Mouse (Mus musculus) thymus, postnatal 10 days (tissue): ENCODE data around the gene Msl2.

Experiments used
- DNase-seq, 2 experiments: peaks; one replicate each; pipeline ENCODE4 v3.0.0; 2021; ENCODE audit warnings: low spot score in 2 of 2

Msl2 gene

GRCm38 (mm10) chr9:101073987-101074331 lies at the start of gene Msl2:
Gene Msl2 (plus strand): TSS chr9:101074101.
- DNase-seq: no peak

- peak in 1 of 2 experiments; percentile 5 for DNase-seq
Observed at GRCm38 (mm10) chr9:101033761-101034447, 40.0 kb upstream of the Msl2 start.

- DNase-seq: peak; percentile 94 to 95
Observed at GRCm38 (mm10) chr9:101034448-101035098, 39.3 kb upstream of the Msl2 start, which contains the start of gene Pccb. Gene Pccb (minus strand): TSS chr9:101034898.

- no peak for DNase-seq
Observed at GRCm38 (mm10) chr9:101035836-101036596, 37.9 kb upstream of the Msl2 start.

GRCm38 (mm10) chr9:101036876-101037275 lies 37.0 kb upstream of the Msl2 start:
- no peak for DNase-seq

- DNase-seq: no peak
Observed at GRCm38 (mm10) chr9:101037396-101037795, 36.5 kb upstream of the Msl2 start.

GRCm38 (mm10) chr9:101038634-101039033 lies 35.3 kb upstream of the Msl2 start:
- no peak for DNase-seq

GRCm38 (mm10) chr9:101041508-101041907 lies 32.4 kb upstream of the Msl2 start:
- DNase-seq: no peak

- DNase-seq: no peak
Observed at GRCm38 (mm10) chr9:101042249-101042648, 31.7 kb upstream of the Msl2 start.

- no peak for DNase-seq
Observed at GRCm38 (mm10) chr9:101045710-101046338, 28.1 kb upstream of the Msl2 start.

- no peak for DNase-seq
Observed at GRCm38 (mm10) chr9:101052007-101052406, 21.9 kb upstream of the Msl2 start.

- DNase-seq: no peak
Observed at GRCm38 (mm10) chr9:101052691-101053090, 21.2 kb upstream of the Msl2 start.

GRCm38 (mm10) chr9:101053279-101053678 lies 20.6 kb upstream of the Msl2 start:
- no peak for DNase-seq

- no peak for DNase-seq
Observed at GRCm38 (mm10) chr9:101057156-101057555, 16.7 kb upstream of the Msl2 start.

- peak; percentile 81 to 87 for DNase-seq
Observed at GRCm38 (mm10) chr9:101061035-101061434, 12.9 kb upstream of the Msl2 start.

- no peak for DNase-seq
Observed at GRCm38 (mm10) chr9:101062253-101062780, 11.6 kb upstream of the Msl2 start.

GRCm38 (mm10) chr9:101065076-101065602 lies 8.8 kb upstream of the Msl2 start:
- DNase-seq: no peak

GRCm38 (mm10) chr9:101069781-101070180 lies 4.1 kb upstream of the Msl2 start:
- no peak for DNase-seq

GRCm38 (mm10) chr9:101072506-101072905 lies 1.4 kb upstream of the Msl2 start:
- DNase-seq: no peak

- peak; percentile 96 to 99 for DNase-seq
Observed at GRCm38 (mm10) chr9:101073041-101073986, 587 bp upstream of the Msl2 start.
